Mouse (Mus musculus): Measurements from ENCODE around the gene Nav2.

Gene Nav2

GRCm38 (mm10) chr7:49046347-49046989, 138.0 kb downstream of the Nav2 start:
- no peak for DNase-seq (ENCODE audit: inconsistent age in 2 of 2, low spot score in 1 of 2)

- DNase-seq (ENCODE audit: inconsistent age in 2 of 2, low spot score in 1 of 2), result peak in 1 of 2 experiments; percentile 31
These were observed 138.8 kb downstream of the Nav2 start for GRCm38 (mm10) chr7:49047336-49047735.

- no peak for DNase-seq (ENCODE audit: inconsistent age in 2 of 2, low spot score in 1 of 2)
These were observed 144.5 kb downstream of the Nav2 start for GRCm38 (mm10) chr7:49052871-49053618.

GRCm38 (mm10) chr7:49055273-49055672, 146.8 kb downstream of the Nav2 start:
- no peak for DNase-seq (ENCODE audit: inconsistent age in 2 of 2, low spot score in 1 of 2)

- no peak for DNase-seq (ENCODE audit: inconsistent age in 2 of 2, low spot score in 1 of 2)
These were observed 149.9 kb downstream of the Nav2 start for GRCm38 (mm10) chr7:49058304-49059012.

GRCm38 (mm10) chr7:49064792-49065521, 156.4 kb downstream of the Nav2 start:
- DNase-seq (ENCODE audit: inconsistent age in 2 of 2, low spot score in 1 of 2), result no peak

GRCm38 (mm10) chr7:49065621-49066475, 157.3 kb downstream of the Nav2 start:
- peak in 1 of 2 experiments; percentile 63 for DNase-seq (ENCODE audit: inconsistent age in 2 of 2, low spot score in 1 of 2)

GRCm38 (mm10) chr7:49066828-49067227, 158.3 kb downstream of the Nav2 start:
- DNase-seq (ENCODE audit: inconsistent age in 2 of 2, low spot score in 1 of 2), result no peak

- no peak for DNase-seq (ENCODE audit: inconsistent age in 2 of 2, low spot score in 1 of 2)
These were observed 161.0 kb downstream of the Nav2 start for GRCm38 (mm10) chr7:49069396-49069961.

GRCm38 (mm10) chr7:49070621-49071020, 162.1 kb downstream of the Nav2 start:
- no peak for DNase-seq (ENCODE audit: inconsistent age in 2 of 2, low spot score in 1 of 2)

- no peak for DNase-seq (ENCODE audit: inconsistent age in 2 of 2, low spot score in 1 of 2)
These were observed 162.6 kb downstream of the Nav2 start for GRCm38 (mm10) chr7:49071141-49071567.

GRCm38 (mm10) chr7:49075333-49075934, 166.9 kb downstream of the Nav2 start:
- peak; percentile 22 to 57 for DNase-seq (ENCODE audit: inconsistent age in 2 of 2, low spot score in 1 of 2)

GRCm38 (mm10) chr7:49076283-49076694, 167.8 kb downstream of the Nav2 start:
- no peak for DNase-seq (ENCODE audit: inconsistent age in 2 of 2, low spot score in 1 of 2)

- DNase-seq (ENCODE audit: inconsistent age in 2 of 2, low spot score in 1 of 2), result no peak
These were observed 170.4 kb downstream of the Nav2 start for GRCm38 (mm10) chr7:49078930-49079329.

- no peak for DNase-seq (ENCODE audit: inconsistent age in 2 of 2, low spot score in 1 of 2)
These were observed 174.2 kb downstream of the Nav2 start for GRCm38 (mm10) chr7:49082585-49083165.

- no peak for DNase-seq (ENCODE audit: inconsistent age in 2 of 2, low spot score in 1 of 2)
These were observed 176.3 kb downstream of the Nav2 start for GRCm38 (mm10) chr7:49084768-49085167.

- DNase-seq (ENCODE audit: inconsistent age in 2 of 2, low spot score in 1 of 2), result no peak
These were observed 177.2 kb downstream of the Nav2 start for GRCm38 (mm10) chr7:49085759-49086158.

- DNase-seq (ENCODE audit: inconsistent age in 2 of 2, low spot score in 1 of 2), result no peak
These were observed 178.6 kb downstream of the Nav2 start for GRCm38 (mm10) chr7:49087154-49087553.

Measured in adrenal gland, adult (tissue).